Mouse (Mus musculus): ENCODE measurements around the gene Unc13b.
"Not testable (repeated sequence)": the region's sequence is repeated elsewhere in the genome, so short reads cannot be mapped to it uniquely, and the experiment has no call there.

DNA sequence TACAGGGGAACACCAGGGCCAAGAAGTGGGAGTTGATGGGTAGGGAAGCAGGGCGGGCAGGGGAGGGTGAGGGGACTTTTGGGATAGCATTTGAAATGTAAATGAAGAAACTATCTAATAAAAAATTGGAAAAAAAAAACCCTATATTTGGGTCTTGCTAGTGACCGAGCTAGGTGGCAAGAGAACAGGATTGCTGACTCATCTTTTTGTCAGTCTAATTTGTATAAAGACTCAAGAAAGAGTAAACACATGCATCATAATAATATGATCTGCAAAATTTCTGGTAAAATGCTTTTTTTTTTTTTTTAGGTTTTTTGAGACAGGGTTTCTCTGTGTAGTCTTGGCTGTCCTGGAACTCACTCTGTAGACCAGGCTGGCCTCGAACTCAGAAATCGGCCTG lies 93.7 kb downstream of the Unc13b start:
- not testable (repeated sequence) for TF ChIP-seq CTCF, POLR2A (IDR thresholded peaks at IDR 0.05; ENCODE audit: extremely low read depth, insufficient read depth, low read length)

All from cortical plate, adult 2 months (tissue).